Mouse (Mus musculus): ENCODE measurements around the gene Pip4k2c. TPM values are rescaled to one million over a fixed set of nuclear protein-coding genes. Genes with fewer than 3 reads are reported as not detected.

Pip4k2c gene
- polyA plus RNA-seq, 1 experiment from 2014 or later, result 27.2 TPM

DNA sequence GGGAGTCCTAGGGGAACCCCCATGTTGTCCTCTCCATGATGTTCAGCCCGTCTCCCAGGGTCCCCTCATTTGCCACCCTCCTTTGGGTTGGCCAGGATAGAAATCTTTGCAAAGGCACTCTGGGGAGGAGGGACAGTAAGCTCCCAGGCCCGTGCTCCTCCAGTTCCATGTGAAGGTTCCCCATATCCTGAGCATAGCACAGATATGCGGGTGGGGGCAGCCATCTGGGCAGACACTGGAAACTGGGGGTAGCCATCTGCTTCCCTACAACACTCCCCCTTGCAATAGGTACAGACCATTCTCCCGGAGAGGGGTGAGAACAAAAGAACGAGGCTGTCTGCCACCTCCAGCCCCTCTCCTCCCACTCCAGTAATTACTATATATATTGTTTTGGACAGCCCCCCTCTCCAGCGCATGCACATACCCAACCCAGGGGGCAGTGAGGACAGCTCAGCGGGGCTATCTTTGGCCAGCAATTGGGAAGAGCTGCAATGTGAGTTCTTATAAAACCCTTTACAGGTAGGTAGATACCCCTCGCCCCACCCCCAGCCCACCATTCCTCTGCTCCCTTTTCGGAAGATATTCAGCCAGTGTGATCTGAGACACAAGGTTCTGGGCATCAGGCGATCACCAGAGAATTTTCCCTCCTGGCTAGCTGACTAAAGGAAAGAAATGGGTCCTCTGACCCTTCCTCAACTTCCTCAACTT lies 23.9 kb downstream of the Pip4k2c start:
- WGBS, result 47% methylated on average over 10 of the region's 10 CpGs

GRCm38 (mm10) chr10:127186451-127186850 lies 24.9 kb downstream of the Pip4k2c start:
- H3K4me3 ChIP-seq, result no peak overlapping the region
- 82% methylated on average over 1 of the region's 1 CpGs for WGBS
- H3K27me3 ChIP-seq, result peaks cover 41% of the 10 kb centered on the region
- H3K4me2 ChIP-seq, result no peak overlapping the region
- H3K36me3 ChIP-seq, result peaks cover 19% of the 10 kb centered on the region; the same call in 1 of the 2 replicates
- peaks cover 50% of the 10 kb centered on the region for H3K4me1 ChIP-seq
- ATAC-seq (ENCODE audit: borderline replicate concordance, extremely low read depth, low FRiP score, low TSS enrichment), result no peak
- no peaks in the 10 kb centered on the region for H3K9me3 ChIP-seq
- no peak overlapping the region for H3K9ac ChIP-seq
- no peak overlapping the region for H3K27ac ChIP-seq

More for the DNA sequence above, 23.9 kb downstream of the Pip4k2c start:
- Histone ChIP-seq H3K9ac (peak overlapping the region; percentile 68), H3K9me3 (no peaks in the 10 kb centered on the region), H3K4me3 (peak overlapping the region; percentile 73), H3K36me3 (peaks cover 19% of the 10 kb centered on the region; the same call in 1 of the 2 replicates), H3K27ac (peak overlapping the region; percentile 95; the same call in 1 of the 2 replicates), H3K27me3 (peaks cover 33% of the 10 kb centered on the region), H3K4me1 (peaks cover 51% of the 10 kb centered on the region), H3K4me2 (peak overlapping the region; percentile 96)
- no peak for ATAC-seq (ENCODE audit: borderline replicate concordance, extremely low read depth, low FRiP score, low TSS enrichment)

GRCm38 (mm10) chr10:127185506-127185905 lies 25.9 kb downstream of the Pip4k2c start:
- Histone ChIP-seq H3K4me1 (peaks cover 42% of the 10 kb centered on the region), H3K27ac (no peak overlapping the region), H3K9ac (no peak overlapping the region), H3K4me2 (no peak overlapping the region), H3K4me3 (no peak overlapping the region), H3K36me3 (peaks cover 19% of the 10 kb centered on the region; the same call in 1 of the 2 replicates), H3K9me3 (no peaks in the 10 kb centered on the region), H3K27me3 (peaks cover 51% of the 10 kb centered on the region)
- 83% methylated on average over 15 of the region's 15 CpGs for WGBS
- no peak for ATAC-seq (ENCODE audit: borderline replicate concordance, extremely low read depth, low FRiP score, low TSS enrichment)

DNA sequence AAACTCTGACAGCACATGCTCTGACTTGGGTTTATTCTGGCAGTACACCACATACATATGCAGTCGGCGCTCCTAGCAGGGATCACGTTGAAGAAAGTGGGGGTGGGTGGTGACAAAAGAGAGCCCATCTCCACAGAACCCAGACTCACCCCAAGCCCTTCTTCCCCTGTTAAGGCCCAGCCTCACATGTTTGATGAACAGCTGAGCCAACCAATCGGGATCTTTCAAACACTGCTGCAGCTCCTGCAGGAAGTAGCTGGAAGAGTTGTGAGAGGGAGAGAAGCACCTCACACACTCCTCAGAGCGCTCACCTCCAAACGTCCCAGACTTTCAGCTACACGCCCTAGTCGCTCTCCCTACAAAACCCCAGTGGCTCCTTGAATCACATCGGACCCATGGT lies 26.3 kb downstream of the Pip4k2c start:
- Histone ChIP-seq H3K9me3 (no peaks in the 10 kb centered on the region), H3K4me2 (no peak overlapping the region), H3K36me3 (peaks cover 19% of the 10 kb centered on the region; the same call in 1 of the 2 replicates), H3K27ac (no peak overlapping the region), H3K4me3 (no peak overlapping the region), H3K4me1 (peaks cover 42% of the 10 kb centered on the region), H3K27me3 (peaks cover 55% of the 10 kb centered on the region), H3K9ac (no peak overlapping the region)
- no peak for ATAC-seq (ENCODE audit: borderline replicate concordance, extremely low read depth, low FRiP score, low TSS enrichment)
- 67% methylated on average over 9 of the region's 9 CpGs for WGBS

DNA sequence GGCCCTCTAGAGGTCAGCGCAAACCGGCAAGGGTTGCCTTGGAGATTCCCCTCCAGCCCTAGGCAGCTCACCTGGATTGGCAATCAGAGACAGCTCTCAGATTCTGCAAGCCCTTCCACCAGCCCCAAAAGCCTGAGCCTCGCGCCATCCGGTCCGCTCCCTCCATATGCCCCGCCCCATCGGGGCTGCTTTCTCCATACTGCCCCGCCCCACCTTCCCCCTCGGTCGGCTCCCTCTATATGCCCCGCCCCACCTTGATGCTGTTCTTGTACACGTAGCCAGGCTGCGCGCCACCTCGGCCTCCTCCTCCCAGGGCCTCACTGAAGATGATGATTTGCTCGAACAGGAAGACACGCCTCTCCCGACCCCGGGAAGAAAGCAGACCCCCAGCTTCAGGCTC lies 27.6 kb downstream of the Pip4k2c start:
- Histone ChIP-seq H3K27ac (no peak overlapping the region), H3K9me3 (no peaks in the 10 kb centered on the region), H3K4me3 (no peak overlapping the region), H3K4me2 (peak overlapping the region; percentile 37), H3K9ac (no peak overlapping the region), H3K36me3 (peaks cover 19% of the 10 kb centered on the region; the same call in 1 of the 2 replicates), H3K4me1 (peaks cover 33% of the 10 kb centered on the region), H3K27me3 (peaks cover 68% of the 10 kb centered on the region)
- ATAC-seq (ENCODE audit: borderline replicate concordance, extremely low read depth, low FRiP score, low TSS enrichment), result no peak
- WGBS, result 29% methylated on average over 20 of the region's 20 CpGs

DNA sequence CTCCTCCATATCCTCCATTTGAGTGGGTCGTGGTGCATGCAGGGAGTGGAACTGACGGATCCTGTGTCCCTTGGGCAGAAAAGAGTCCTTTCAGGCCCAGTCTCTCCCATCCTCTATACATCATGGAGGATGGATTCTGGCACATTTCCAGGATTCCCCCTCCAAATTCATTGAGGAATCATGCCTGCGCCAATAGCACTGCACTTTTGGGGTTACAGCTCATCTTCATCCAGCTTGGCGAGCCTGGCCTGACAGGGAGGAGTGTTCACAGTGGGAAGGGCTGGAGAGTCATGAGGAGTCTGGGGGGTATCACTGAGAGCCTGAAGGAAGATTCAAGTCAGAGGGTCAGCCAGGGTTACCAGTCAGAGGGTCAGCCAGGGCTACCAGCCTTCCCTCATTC lies 28.8 kb downstream of the Pip4k2c start:
- Histone ChIP-seq H3K27me3 (peaks cover 74% of the 10 kb centered on the region), H3K4me3 (no peak overlapping the region)
- WGBS, result 79% methylated on average over 4 of the region's 4 CpGs

DNA sequence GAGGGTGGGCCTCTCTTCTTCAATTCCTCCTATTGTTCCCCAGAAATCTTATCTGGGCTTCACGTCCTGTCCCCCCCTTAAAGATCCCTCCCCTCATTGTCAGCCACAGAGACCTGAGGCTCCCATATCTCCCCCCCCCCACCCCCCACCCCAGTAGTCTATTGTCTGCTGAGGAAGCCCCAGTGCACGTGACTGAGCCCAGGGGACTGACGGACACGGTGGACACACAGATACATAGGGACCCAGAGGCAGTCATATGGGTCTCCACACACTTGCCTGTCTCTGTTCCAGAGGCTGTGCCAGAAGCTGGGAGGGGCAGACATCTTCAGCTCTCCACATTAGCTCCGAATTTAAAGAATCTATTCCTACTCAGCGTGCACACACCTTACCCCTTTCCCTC lies 29.8 kb downstream of the Pip4k2c start:
- H3K9ac ChIP-seq, result no peak overlapping the region
- H3K27ac ChIP-seq, result no peak overlapping the region
- peaks cover 79% of the 10 kb centered on the region for H3K27me3 ChIP-seq
- H3K4me3 ChIP-seq, result no peak overlapping the region
- WGBS, result 57% methylated on average over 6 of the region's 6 CpGs
- peaks cover 31% of the 10 kb centered on the region for H3K4me1 ChIP-seq
- H3K36me3 ChIP-seq, result peaks cover 17% of the 10 kb centered on the region; the same call in 1 of the 2 replicates
- no peak for ATAC-seq (ENCODE audit: borderline replicate concordance, extremely low read depth, low FRiP score, low TSS enrichment)
- H3K4me2 ChIP-seq, result no peak overlapping the region
- no peaks in the 10 kb centered on the region for H3K9me3 ChIP-seq

More for the DNA sequence above, 28.8 kb downstream of the Pip4k2c start:
- peaks cover 35% of the 10 kb centered on the region for H3K4me1 ChIP-seq
- ATAC-seq (ENCODE audit: borderline replicate concordance, extremely low read depth, low FRiP score, low TSS enrichment), result no peak
- no peak overlapping the region for H3K27ac ChIP-seq
- H3K4me2 ChIP-seq, result no peak overlapping the region
- H3K36me3 ChIP-seq, result peaks cover 19% of the 10 kb centered on the region; the same call in 1 of the 2 replicates
- no peak overlapping the region for H3K9ac ChIP-seq
- H3K9me3 ChIP-seq, result no peaks in the 10 kb centered on the region

GRCm38 (mm10) chr10:127180695-127181047 lies 30.7 kb downstream of the Pip4k2c start:
- H3K36me3 ChIP-seq, result peaks cover 9% of the 10 kb centered on the region; the same call in 1 of the 2 replicates

GRCm38 (mm10) chr10:127179871-127180694 lies 31.3 kb downstream of the Pip4k2c start, which contains the start of gene Slc26a10:
Gene Slc26a10 (minus strand): TSS chr10:127180645.
- WGBS, result 2% methylated on average over 34 of the region's 34 CpGs
- Histone ChIP-seq H3K9ac (no peak within 1 kb of the TSS), H3K27me3 (peaks cover 91% of the 10 kb centered on the region), H3K9me3 (no peaks in the 10 kb centered on the region), H3K27ac (no peak within 1 kb of the TSS), H3K36me3 (peaks cover 9% of the 10 kb centered on the region; the same call in 1 of the 2 replicates), H3K4me1 (peaks cover 31% of the 10 kb centered on the region), H3K4me3 (peak within 1 kb of the TSS; percentile 15), H3K4me2 (peak within 1 kb of the TSS; percentile 43; the same call in 1 of the 2 replicates)
- ATAC-seq (ENCODE audit: borderline replicate concordance, extremely low read depth, low FRiP score, low TSS enrichment), result no peak; the same call in 1 of the 2 replicates

More at GRCm38 (mm10) chr10:127180695-127181047, 30.7 kb downstream of the Pip4k2c start:
- H3K4me2 ChIP-seq, result peak overlapping the region; percentile 43; the same call in 1 of the 2 replicates
- 40% methylated on average over 3 of the region's 3 CpGs for WGBS
- no peak for ATAC-seq (ENCODE audit: borderline replicate concordance, extremely low read depth, low FRiP score, low TSS enrichment)
- no peaks in the 10 kb centered on the region for H3K9me3 ChIP-seq
- peaks cover 88% of the 10 kb centered on the region for H3K27me3 ChIP-seq
- no peak overlapping the region for H3K9ac ChIP-seq
- H3K27ac ChIP-seq, result no peak overlapping the region
- H3K4me3 ChIP-seq, result no peak overlapping the region; the same call in 1 of the 2 replicates
- peaks cover 31% of the 10 kb centered on the region for H3K4me1 ChIP-seq

DNA sequence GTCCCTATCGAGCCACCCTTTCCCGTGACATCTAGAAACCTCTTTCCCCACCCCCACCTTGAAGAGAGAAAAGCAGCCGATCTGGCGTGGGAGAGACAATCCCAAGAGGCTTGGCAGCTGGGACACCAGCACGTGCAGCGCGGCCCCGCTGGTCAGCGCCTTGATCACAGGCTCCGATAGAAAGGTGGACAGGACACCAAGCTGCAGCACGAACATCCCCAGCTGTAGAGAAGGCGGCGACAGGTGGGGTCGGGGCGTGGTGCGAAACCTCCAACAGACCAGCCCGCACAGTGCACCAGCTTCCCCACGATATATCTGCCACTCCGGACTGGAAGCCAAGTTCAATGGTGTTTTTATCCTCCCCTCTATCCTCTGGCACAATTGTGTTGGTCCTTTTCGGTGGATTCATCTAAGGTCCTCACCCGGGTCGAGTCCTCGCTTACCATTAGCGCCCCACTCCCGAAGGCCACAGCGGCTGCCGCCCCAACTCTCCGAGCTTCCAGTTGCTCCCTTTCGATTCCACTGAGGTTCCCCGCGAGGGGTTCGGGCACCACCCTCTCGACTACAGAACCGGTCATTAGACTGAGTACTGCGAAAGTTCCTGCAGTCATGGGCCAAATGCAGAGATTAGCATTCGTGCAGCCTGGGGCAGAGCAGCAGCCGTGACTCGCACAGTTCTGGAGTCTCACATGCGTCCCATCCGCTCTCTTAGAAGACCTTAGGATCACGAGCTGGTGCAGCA lies 32.9 kb downstream of the Pip4k2c start:
- WGBS, result 5% methylated on average over 41 of the region's 41 CpGs

GRCm38 (mm10) chr10:127177719-127178118 lies 33.7 kb downstream of the Pip4k2c start:
- no peak overlapping the region for H3K27ac ChIP-seq
- peaks cover 2% of the 10 kb centered on the region; the same call in 1 of the 2 replicates for H3K36me3 ChIP-seq
- peak overlapping the region; percentile 18 for H3K4me3 ChIP-seq
- WGBS, result 1% methylated on average over 23 of the region's 23 CpGs
- peaks cover 76% of the 10 kb centered on the region for H3K27me3 ChIP-seq
- no peak overlapping the region; the same call in 1 of the 2 replicates for H3K9ac ChIP-seq
- H3K9me3 ChIP-seq, result no peaks in the 10 kb centered on the region
- H3K4me1 ChIP-seq, result peaks cover 21% of the 10 kb centered on the region
- ATAC-seq (ENCODE audit: borderline replicate concordance, extremely low read depth, low FRiP score, low TSS enrichment), result peak; percentile 38; the same call in 1 of the 2 replicates
- peak overlapping the region; percentile 53 for H3K4me2 ChIP-seq

More for the DNA sequence above, 32.9 kb downstream of the Pip4k2c start:
- H3K4me1 ChIP-seq, result peaks cover 24% of the 10 kb centered on the region
- peak overlapping the region; percentile 18 for H3K4me3 ChIP-seq
- H3K27me3 ChIP-seq, result peaks cover 83% of the 10 kb centered on the region
- H3K27ac ChIP-seq, result no peak overlapping the region
- peak overlapping the region; percentile 53 for H3K4me2 ChIP-seq
- H3K9me3 ChIP-seq, result no peaks in the 10 kb centered on the region
- no peak overlapping the region; the same call in 1 of the 2 replicates for H3K9ac ChIP-seq
- H3K36me3 ChIP-seq, result peaks cover 5% of the 10 kb centered on the region; the same call in 1 of the 2 replicates
- ATAC-seq (ENCODE audit: borderline replicate concordance, extremely low read depth, low FRiP score, low TSS enrichment), result no peak
